Mouse (Mus musculus) myocyte (in vitro differentiated cells): ENCODE results near the gene Igf1r.

Source experiments
- CEBPB ChIP-seq: IDR thresholded peaks from 2 replicates; pipeline ENCODE4 v1.6.1; 2011; ENCODE audit warnings: mild to moderate bottlenecking, moderate library complexity; ENCODE audit not compliant: poor library complexity, insufficient read depth, severe bottlenecking
- E2F4 ChIP-seq: IDR thresholded peaks from one replicate; pipeline ENCODE4 v1.6.1; 2011; ENCODE audit warnings: mild to moderate bottlenecking, control low read depth, moderate library complexity; ENCODE audit not compliant: insufficient read depth
- MAX ChIP-seq: IDR thresholded peaks from one replicate; pipeline ENCODE4 v1.6.1; 2011; ENCODE audit warnings: low read depth, mild to moderate bottlenecking, control low read depth
- MYOG ChIP-seq, 3 experiments: IDR thresholded peaks; one replicate each; pipeline ENCODE4 v1.6.1; 2011; ENCODE audit warnings: control low read depth in 2 of 3, low read depth in 2 of 3, mild to moderate bottlenecking in 2 of 3; ENCODE audit not compliant: insufficient read length in 2 of 3, control insufficient read depth in 1 of 3, insufficient read depth in 1 of 3
- POLR2A ChIP-seq: IDR thresholded peaks from one replicate; pipeline ENCODE4 v1.6.1; 2011; ENCODE audit warnings: low read depth, mild to moderate bottlenecking, control low read depth, moderate library complexity; ENCODE audit not compliant: insufficient read length
- POLR2AphosphoS2 ChIP-seq: IDR thresholded peaks from one replicate; pipeline ENCODE4 v1.6.1; 2011; ENCODE audit warnings: low read depth, control low read depth; ENCODE audit not compliant: insufficient read length
- SRF ChIP-seq: IDR thresholded peaks from one replicate; pipeline ENCODE4 v1.6.1; 2011; ENCODE audit warnings: low read depth; ENCODE audit not compliant: control insufficient read depth, insufficient read length
- TCF12 ChIP-seq: IDR thresholded peaks from one replicate; pipeline ENCODE4 v1.6.1; 2011; ENCODE audit warnings: mild to moderate bottlenecking, control low read depth; ENCODE audit not compliant: poor library complexity, insufficient read depth, severe bottlenecking
- TCF3 ChIP-seq: IDR thresholded peaks from one replicate; pipeline ENCODE4 v1.6.1; 2011; ENCODE audit warnings: low read depth, control low read depth; ENCODE audit not compliant: insufficient read length
- USF1 ChIP-seq: IDR thresholded peaks from one replicate; pipeline ENCODE4 v1.6.1; 2011; ENCODE audit warnings: low read depth, mild to moderate bottlenecking, control low read depth, moderate library complexity

DNA sequence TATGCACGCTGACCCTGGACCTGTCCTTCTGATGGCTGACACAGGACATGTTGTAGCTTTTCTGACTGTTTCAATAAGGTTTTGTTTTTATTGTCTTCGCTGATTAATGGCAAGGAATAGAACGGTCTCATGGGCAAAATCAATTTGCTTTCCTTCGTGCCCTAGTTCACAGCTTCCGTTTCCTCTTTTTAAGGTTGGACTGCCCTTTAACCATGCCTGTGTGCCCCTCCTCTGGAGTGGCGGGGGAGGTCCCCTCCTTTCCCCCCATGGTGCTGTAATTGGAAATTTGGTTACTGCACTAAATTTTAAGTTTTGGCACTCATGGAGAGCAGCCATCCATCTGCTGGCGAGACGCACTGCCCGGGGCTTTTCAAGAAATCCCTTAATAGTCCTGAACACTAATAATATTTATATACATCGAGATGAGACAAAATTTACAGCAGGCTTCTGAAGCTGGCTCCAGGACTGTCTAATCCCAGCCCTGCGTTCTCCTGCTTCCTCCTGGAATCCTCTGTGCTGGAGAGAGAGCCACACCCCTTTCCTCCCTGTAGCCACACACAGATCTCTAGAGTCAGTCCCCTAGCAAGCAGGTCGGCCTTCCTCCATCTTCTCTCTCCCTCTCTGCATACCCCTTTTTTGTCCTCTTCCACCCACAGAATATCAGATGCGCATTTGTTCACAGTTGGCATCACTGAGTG is 207.6 kb downstream of the Igf1r start:
- TF ChIP-seq POLR2A (no peak), CEBPB (no peak), MYOG (IDR thresholded peaks at IDR 0.05; ENCODE audit: control insufficient read depth in 1 of 3, insufficient read depth in 1 of 3, insufficient read length in 2 of 3, low read depth in 2 of 3) (no peak), USF1 (no peak), POLR2AphosphoS2 (no peak), SRF (no peak), E2F4 (no peak), TCF3 (no peak), TCF12 (no peak), MAX (no peak)
